Mouse (Mus musculus): ENCODE data around the gene Ccdc73. TPM values are rescaled to one million over a fixed set of nuclear protein-coding genes. Genes with fewer than 3 reads are reported as not detected.

The Ccdc73 gene
- total RNA-seq, 2 experiments from 2014 or later, result 5.7 to 31.3 TPM

DNA sequence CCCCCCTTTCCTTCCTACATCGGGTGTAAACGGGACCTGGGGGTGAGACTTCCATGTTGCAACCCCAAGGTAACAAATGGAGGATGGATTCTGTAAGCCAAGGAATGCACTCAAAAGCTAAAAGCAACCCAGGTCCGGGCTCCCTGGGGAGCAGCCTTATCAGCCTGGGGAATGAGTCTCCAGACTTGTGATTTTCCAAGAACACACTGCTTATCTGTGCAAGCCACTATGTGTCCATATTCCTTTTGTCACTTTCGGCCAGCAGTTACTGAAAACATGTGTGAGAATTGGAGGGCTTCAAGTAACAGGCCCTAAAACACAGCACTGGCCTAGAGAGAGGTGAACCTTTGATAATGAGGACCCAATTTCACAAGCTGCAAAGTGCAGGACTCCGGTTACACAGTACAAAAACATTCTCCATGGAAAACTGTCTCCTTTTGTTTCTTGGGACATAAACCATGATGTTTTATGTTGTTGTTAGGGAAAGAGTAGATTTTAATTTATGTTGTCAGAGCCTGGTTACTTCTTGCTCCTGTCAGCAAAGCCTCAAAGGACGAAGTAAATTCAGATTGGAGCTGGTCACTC lies 155.5 kb downstream of the Ccdc73 start:
- peak; percentile 53 for ATAC-seq (replicated peaks; ENCODE audit: low FRiP score, poor library complexity, severe bottlenecking)

DNA sequence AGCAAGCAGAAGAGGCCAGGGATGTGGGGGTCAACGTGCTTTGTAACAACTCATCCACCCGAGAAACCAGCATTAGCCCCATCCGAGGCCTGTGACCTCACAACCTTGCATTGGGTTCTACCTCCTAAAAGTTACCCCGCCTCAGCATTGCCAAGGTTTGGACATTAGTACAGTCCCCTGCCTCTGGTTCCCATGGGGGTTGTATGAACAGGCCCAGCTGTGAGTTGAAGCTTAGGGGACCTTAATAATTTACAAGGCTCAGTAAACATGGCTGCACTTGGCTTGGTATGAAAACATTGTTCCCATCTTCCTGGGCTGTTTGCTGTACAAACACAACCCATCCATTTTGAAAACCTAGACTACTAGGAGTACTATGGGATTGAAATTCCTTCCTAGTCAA lies 156.2 kb downstream of the Ccdc73 start:
- no peak for ATAC-seq (replicated peaks; ENCODE audit: low FRiP score, poor library complexity, severe bottlenecking)

DNA sequence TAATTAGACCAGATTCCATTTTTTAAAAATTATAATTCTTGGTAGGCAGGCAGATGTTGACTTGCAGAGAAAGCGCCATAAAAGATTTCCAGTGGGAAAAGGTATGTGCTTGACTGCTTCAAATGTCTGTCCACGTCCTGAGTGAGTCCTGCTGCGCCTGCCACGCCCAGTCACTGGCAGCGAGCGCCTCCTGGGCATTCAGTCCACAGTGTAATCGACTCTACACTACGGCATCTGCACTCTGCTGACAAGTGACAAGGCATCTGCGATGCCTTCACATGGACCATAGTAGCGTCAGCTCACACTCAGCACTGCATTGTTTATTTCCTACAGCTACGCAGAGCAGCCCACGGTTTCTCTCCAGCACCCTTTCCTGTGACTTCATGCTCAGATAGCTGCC lies 158.0 kb downstream of the Ccdc73 start:
- peak; percentile 85 for ATAC-seq (replicated peaks; ENCODE audit: low FRiP score, poor library complexity, severe bottlenecking)

DNA sequence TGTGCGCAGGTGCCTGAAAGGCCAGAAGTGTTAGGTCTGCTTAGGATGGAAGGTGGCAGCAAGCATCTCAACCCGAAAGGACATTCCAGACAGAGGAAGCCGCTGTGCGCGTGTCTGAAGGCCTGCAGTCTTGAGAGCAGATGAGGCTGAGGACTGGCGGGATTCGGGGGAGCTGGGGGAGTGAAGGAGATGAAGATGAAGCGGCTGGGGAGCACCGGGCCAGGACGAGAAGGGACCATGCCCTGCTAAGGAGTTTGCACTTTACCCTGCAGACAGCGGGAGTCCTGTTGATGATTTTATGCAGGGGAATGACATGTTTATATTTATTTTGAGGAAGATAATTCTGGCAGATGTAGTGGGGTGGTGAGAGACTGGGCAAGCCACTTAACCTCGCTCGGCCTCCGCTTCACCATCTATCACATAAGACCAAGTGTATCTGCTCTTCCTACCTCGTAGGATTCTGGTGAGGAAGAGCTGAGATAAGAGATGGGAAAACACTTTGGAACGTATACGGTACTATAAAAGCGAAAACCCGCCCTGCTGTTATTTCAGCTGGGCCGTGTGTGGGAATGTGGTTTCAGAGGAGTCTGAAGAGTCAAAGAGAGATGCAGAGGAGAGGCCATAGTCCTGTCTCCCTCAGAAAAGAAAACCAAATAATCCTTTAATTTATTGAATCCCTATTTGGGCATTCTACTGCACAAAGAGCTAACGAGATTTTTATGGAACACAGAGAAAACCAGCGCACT lies 159.5 kb downstream of the Ccdc73 start:
- no peak for ATAC-seq (replicated peaks; ENCODE audit: low FRiP score, poor library complexity, severe bottlenecking)

DNA sequence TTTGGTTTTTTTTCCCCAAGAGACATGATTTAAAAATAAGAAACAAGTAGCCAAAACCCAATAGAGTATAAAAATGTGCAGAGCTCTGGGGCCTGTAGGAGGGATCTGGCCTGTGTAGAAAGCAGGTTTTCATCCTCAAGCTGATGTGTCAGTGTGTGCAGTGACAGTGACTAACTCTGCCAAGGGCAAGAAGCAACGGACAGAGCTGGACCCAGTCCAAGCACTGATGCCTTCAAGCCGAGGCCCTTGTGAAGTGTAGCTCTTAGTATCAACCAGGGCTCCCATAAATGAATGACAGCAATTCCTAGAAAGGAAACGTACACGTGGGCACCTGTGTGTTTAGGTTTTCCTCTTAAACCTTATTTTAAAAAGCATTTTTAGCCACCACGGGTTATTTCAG lies 161.2 kb downstream of the Ccdc73 start:
- no peak for ATAC-seq (replicated peaks; ENCODE audit: low FRiP score, poor library complexity, severe bottlenecking)

DNA sequence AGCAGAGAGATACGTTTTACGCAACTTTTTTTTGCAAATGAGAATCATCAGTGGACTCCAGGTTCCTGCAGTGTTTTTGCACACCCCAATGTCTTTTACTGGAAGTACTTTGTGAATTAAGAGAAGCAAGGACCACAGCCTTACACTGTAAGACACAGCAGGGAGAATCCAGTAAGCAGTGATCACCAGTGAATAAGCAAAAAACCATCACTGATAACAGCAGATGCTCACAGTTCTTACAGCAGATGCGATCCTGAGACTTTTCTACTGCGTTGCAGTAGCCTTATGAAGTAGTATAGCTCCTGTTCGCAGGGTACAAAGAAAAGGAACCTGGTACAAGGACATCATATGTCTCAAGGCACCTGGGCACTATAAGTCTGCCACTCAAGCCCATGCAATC lies 162.9 kb downstream of the Ccdc73 start:
- peak; percentile 63 for ATAC-seq (replicated peaks; ENCODE audit: low FRiP score, poor library complexity, severe bottlenecking)

DNA sequence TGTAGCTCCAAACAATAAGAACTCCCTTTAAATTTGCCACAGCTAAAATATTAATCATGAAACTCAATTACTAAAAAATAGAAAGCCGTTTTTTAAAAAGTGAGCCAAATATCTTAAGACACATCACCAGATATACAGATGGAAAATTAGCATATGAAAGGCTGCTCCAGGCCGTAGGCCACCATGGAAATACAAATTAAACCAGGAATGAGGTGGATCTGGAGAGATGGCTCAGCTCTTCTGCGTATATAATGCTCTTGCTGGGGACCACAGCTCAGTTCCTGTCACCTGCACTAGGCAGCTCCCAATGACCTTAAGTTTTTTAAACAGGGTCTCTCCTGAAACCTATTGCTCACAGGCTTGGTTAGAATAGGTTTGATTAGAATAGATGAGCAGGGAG lies 166.5 kb downstream of the Ccdc73 start:
- ATAC-seq (replicated peaks; ENCODE audit: low FRiP score, poor library complexity, severe bottlenecking), result no peak

DNA sequence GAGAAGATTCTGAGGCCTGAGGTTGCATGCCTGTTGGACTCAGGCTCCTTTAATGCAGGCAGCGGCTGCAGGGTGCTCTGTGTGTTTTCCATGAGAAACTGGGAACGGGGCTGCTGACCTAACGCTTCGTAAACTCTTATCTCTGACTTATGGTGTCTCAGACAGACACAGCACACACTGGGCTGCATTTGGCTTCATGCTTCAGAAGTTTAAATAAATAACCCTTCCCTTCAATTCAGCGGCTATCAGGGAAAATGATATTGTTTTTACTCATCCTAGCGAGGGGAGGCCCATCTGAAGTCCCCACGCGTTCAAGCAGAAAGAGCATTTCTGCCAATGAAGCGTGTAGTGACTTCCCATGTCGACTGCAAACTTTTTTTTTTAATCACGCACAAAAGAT lies 168.4 kb downstream of the Ccdc73 start:
- ATAC-seq (replicated peaks; ENCODE audit: low FRiP score, poor library complexity, severe bottlenecking), result no peak

DNA sequence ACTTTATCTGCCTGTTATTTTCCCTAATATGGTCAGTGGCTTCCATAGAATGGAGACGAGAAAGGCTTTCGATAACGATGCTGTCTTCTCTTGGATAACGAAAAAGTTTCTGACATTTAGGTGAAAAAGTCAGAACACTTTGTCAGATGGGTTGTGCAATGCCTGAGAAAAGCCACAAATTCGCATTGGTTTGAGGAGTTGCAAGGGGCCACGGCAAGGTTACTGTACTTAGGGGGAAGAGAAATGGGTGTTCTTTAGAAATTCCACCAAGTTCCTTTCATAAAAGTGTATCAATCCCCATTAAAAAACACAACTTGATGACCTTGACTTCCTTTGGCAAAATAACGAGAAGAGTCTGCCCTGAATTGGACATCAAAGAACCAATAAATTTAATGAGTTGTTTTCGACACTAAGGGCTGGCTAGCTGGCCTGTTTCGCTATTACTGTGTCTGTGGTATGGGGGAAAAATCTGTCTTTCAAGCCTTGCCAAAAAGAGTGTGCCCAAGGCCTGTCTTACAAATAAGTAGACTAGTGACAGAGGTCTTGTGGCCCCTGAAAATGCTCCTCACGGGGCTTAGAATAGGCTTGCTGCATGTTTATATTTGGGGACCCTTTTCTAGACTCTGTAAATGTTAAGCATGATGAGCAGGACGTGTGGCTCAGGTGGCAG lies 168.9 kb downstream of the Ccdc73 start:
- no peak for ATAC-seq (replicated peaks; ENCODE audit: low FRiP score, poor library complexity, severe bottlenecking)

DNA sequence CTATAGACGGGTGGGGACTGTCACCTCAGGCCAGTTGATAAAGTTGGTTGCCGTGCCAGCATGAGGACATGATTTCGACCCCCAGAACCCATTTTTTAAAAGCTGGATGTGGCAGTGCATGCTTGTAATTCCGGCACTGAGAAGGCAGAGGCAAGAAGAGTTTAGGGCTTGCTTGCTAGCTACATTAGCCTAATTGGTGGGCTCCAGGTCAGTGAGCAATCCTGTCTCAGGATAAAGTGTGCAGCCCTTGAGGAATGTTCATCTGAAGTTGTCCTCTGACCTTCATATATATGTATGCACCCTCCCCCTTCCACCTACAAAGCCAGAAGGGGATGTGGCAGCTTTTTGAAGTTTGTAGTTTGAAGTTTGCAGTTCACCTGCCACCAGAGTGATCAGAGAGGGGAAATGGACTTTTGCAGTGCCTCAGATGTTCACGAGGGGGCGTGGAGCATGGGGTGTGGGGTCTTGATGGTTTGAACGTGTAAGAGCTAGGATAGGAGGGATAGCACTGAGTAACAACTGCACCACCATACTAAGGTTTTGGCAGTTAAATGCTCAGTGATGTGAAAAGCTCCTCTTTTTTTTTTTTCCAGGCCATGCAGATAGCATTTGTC lies 170.5 kb downstream of the Ccdc73 start:
- ATAC-seq (replicated peaks; ENCODE audit: low FRiP score, poor library complexity, severe bottlenecking), result no peak

DNA sequence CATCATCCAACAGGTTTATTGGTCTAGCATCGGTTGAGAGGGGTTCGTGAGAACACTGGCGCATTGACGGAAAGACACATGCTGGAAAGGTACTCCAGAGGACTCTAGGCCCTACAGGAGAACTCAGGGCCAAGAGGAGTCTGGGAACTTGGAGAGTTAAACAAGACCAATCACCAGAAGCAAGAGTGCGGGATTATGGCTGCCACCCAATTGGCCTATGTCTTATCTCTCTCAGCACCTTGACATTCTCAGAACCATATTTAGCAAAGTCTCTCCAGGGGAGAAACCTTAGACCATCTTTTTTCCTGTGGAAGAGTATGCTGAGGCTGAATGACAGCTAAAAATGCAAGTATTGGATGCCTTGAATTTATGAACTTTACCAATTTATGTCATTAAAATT lies 171.3 kb downstream of the Ccdc73 start:
- peak; percentile 91 for ATAC-seq (replicated peaks; ENCODE audit: low FRiP score, poor library complexity, severe bottlenecking)

DNA sequence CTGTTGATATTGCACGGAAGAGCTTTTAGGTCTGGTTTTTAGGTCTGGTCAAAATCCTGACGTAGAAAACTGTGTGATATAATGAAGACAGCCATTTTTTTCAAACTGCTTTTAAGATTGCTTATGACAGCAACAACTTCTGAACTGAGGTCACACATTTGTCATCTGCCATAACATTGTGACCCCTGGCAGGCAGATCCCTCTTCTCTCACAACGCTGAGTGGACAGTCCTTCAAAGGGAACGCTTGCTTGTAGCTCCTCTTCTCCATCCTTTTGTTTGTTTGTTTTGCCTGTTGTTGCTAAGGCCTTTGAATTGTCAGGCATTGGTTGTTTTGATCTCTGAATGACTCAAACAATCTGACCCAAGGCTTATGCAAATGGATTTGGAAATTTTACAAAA lies 173.3 kb downstream of the Ccdc73 start:
- ATAC-seq (replicated peaks; ENCODE audit: low FRiP score, poor library complexity, severe bottlenecking), result no peak

DNA sequence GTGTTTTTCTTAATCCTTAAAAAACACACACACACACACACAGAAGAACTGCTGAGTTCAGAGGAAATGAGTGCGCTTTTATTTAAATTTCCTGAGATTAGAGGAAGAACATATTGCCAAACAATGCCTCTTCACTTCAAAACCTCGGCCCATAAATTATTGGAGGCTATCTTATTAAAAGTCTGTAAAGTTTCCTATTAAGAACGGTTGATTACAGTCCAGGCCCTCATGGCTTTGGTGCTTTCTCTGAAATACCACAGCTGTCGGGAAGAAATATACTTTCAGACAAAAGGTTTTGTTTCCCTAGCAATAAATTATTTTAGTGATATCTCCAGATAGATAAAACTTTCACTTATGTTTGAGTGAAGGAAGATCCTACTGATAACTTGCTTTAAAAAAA lies 175.5 kb downstream of the Ccdc73 start:
- ATAC-seq (replicated peaks; ENCODE audit: low FRiP score, poor library complexity, severe bottlenecking), result no peak

DNA sequence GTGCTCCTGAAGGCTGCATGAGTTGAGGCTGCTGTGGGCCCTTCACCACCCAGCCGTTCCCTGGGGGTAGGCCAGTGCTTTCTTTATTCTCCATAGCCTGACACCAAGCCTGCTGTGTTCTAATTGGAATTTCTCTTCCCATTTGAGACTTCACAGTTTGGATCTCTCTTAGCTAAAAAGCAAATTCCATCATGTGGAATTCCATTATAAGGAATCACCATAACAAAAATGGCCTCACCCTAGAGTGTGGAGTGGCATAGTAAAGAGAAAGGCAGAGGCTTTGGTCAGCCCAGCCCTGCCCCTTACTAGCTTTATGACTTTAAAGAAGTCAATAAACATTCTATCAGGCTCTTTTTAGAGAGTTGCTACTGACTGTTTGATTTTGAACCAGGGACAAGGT lies 180.7 kb downstream of the Ccdc73 start:
- no peak for ATAC-seq (replicated peaks; ENCODE audit: low FRiP score, poor library complexity, severe bottlenecking)

DNA sequence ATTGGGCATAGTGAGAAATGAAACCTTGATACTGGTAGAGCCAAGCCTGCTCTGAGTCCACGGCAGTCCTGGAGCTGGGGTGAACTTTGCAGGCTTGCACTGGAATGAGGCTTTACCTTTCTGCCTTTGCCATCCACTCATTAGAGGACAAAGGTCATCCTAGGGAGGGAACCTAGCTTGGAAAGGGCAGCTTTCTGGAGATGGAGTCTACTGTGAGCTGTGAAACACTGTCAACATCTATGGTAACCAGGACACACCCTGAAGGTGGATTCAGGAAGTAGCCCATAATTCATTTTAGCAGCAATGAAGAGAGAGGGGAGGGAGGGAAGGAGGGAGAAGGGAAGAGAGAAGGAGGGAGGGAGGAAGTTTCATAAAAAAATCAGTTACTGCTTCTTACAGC lies 187.9 kb downstream of the Ccdc73 start:
- ATAC-seq (replicated peaks; ENCODE audit: low FRiP score, poor library complexity, severe bottlenecking), result no peak

DNA sequence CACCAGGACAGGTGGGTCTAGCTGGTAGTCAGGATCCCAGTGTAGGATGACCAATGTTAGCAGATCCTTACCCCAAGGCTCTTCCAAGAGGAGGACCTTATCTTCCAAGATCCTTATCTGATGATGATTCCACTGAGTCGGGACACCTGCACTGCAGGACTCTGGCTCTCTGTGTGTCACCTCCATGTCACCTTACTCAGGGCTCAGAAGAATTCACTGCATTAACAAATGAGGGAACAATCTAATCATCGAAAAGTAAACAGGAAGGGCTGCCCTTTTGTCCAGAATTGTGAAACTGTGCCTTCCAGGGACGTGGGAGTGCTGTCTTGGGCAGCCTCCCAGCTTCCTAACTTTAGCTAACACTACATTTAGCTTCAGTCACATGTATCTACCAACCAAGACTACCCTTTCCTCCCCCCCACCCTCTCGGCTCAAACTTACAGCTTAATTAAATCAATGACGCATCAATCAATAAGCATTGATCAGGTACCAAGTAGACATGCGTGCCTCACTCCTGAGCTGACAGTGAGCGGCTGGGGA lies 191.0 kb downstream of the Ccdc73 start:
- no peak for ATAC-seq (replicated peaks; ENCODE audit: low FRiP score, poor library complexity, severe bottlenecking)

DNA sequence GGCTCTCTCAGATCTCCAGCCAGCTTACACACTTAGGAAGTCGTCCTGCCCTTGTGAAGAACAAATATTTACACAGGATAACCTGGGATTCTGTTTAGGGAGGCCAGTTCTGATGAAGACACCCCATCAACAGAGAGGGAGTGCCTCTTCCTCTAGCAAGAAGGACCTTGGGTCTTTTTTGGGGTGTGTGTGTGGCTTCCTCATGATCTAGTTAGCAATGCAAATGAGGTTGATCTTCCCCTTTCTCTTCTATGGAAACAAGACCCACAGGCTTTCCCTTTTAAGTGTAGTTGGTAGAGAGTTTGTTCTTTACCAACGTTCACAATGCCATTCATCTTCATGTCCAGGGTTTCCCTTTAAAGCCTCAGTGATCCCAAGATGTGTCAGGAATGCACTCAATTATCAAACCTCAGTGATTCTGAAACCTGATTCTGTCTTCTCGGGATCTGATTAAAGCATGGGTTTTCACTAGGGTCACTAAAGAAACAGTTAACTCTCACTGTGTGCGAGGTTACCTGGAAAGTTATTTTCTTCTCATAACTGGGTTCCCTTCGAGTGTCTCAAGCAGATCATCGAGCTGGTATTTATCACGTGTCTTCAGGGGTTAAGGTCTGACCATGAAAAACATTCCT lies 195.3 kb downstream of the Ccdc73 start:
- no peak for ATAC-seq (replicated peaks; ENCODE audit: low FRiP score, poor library complexity, severe bottlenecking)
